ENCODE assay signal across 8 mouse cellular contexts in genomic region chr1:60409928-60410817, GRCm38 (mm10). TPM values are rescaled to one million over a fixed set of nuclear protein-coding genes. Genes with fewer than 3 reads are reported as not detected.
A peak's percentile ranks its signal among the peaks of the same experiment; 100 is the strongest.
DNase-seq lines count a peak whose midpoint lies in the region; ATAC-seq and TF ChIP-seq lines count a peak whose summit lies in the region.

No protein-coding gene starts in this region.

- peak overlapping the region; percentile 94 for H3K4me3 ChIP-seq in forebrain, embryonic 10.5 days
- peak overlapping the region; percentile 97 for H3K4me3 ChIP-seq in hindbrain, embryonic 12.5 days

- H3K9ac ChIP-seq in hindbrain, embryonic 12.5 days = peak overlapping the region; percentile 96

- no peak for TF ChIP-seq CTCF in brain, embryonic 14.5 days (IDR thresholded peaks at IDR 0.05; ENCODE audit: borderline replicate concordance, extremely low read depth, insufficient read depth, insufficient read length)

- H3K27ac ChIP-seq in forebrain, embryonic 10.5 days = peak overlapping the region; percentile 99
- peak overlapping the region; percentile 99 for H3K27ac ChIP-seq in hindbrain, embryonic 12.5 days

- DNase-seq in layer of hippocampus, adult 18-20 months (ENCODE audit: low spot score in 2 of 2) = peak; percentile 13 to 67
- no peak for DNase-seq in layer of hippocampus, adult 9-10 months (ENCODE audit: low spot score)
- peak; percentile 62 for DNase-seq in brain, embryonic 14.5 days (ENCODE audit: low read depth)
- peak; percentile 50 for DNase-seq in forebrain, embryonic 10.5 days (ENCODE audit: extremely low spot score, low spot score)
- DNase-seq in left cerebral cortex, postnatal 10 days (ENCODE audit: extremely low spot score in 1 of 2, low spot score in 2 of 2) = peak; percentile 43 to 81
- peak; percentile 16 to 67 for DNase-seq in spleen, postnatal 4 days (ENCODE audit: low spot score in 2 of 2)

- H3K27me3 ChIP-seq in forebrain, embryonic 10.5 days (ENCODE audit: poor library complexity, severe bottlenecking) = no peaks in the 10 kb centered on the region
- no peaks in the 10 kb centered on the region for H3K27me3 ChIP-seq in hindbrain, embryonic 12.5 days

- H3K9me3 ChIP-seq in forebrain, embryonic 10.5 days = no peaks in the 10 kb centered on the region
- no peaks in the 10 kb centered on the region for H3K9me3 ChIP-seq in hindbrain, embryonic 12.5 days (replicated peaks)

- TF ChIP-seq POLR2A in brain, embryonic 14.5 days (IDR thresholded peaks at IDR 0.05; ENCODE audit: borderline replicate concordance, extremely low read depth, insufficient read depth, insufficient read length, poor library complexity, severe bottlenecking) = 0 out of 2 replicates have a peak, but pooled peaks have one; percentile 10

- under 1% methylated on average over 53 of the region's 54 CpGs for WGBS in forebrain, embryonic 10.5 days
- 1% methylated on average over 39 of the region's 54 CpGs for WGBS in hindbrain, embryonic 12.5 days

- ATAC-seq in hindbrain, embryonic 12.5 days (ENCODE audit: low FRiP score) = peak; percentile 87
- ATAC-seq in megakaryocyte, adult 5-6 weeks (ENCODE audit: poor library complexity, severe bottlenecking) = peak; percentile 39

- peak overlapping the region; percentile 46 for H3K4me2 ChIP-seq in hindbrain, embryonic 12.5 days (replicated peaks)

- intact Hi-C loops in left cerebral cortex, postnatal 10 days (cut with DNase I) = loop anchor here (5.0 kb wide), 1 partner anchor 68 kb away; the partner anchor contains the start of gene Cyp20a1

- H3K4me1 ChIP-seq in forebrain, embryonic 10.5 days = peaks cover 39% of the 10 kb centered on the region
- H3K4me1 ChIP-seq in hindbrain, embryonic 12.5 days = peaks cover 9% of the 10 kb centered on the region

- H3K36me3 ChIP-seq in forebrain, embryonic 10.5 days (replicated peaks) = peaks cover 8% of the 10 kb centered on the region
- H3K36me3 ChIP-seq in hindbrain, embryonic 12.5 days = no peaks in the 10 kb centered on the region

RNA-seq across cellular contexts. Expression of gene Abi2, which starts 0.8 kb away (rescaled TPM):
- 100 to 1,000 TPM; 363 to 372 TPM for total RNA-seq in layer of hippocampus, adult 18-20 months (2021)
- polyA plus RNA-seq in brain, embryonic 14.5 days (2012; rRNA removed) = 65.4 and 89.2 TPM in 2 replicates
- polyA plus RNA-seq in forebrain, embryonic 10.5 days (2016; fragmentation: Nextera tagmentation; extraction: Ambion mirVana) = 50.6 and 54.5 TPM in 2 replicates
- polyA plus RNA-seq in hindbrain, embryonic 12.5 days (2016; fragmentation: Nextera tagmentation; extraction: Ambion mirVana) = 68.3 and 77.8 TPM in 2 replicates
- 100 to 1,000 TPM; 446 to 493 TPM for total RNA-seq in left cerebral cortex, postnatal 10 days (2021)
- 12.2 and 12.6 TPM in 2 replicates for total RNA-seq in megakaryocyte, adult 5-6 weeks (2015)
- total RNA-seq in megakaryocyte, adult 5-6 weeks (2017) = 8.0 and 9.6 TPM in 2 replicates

Comparison
In these comparisons a context has a peak if more than half of its experiments do, and no peak if none do; other contexts are left out.
1. RNA of gene Abi2, which starts 0.8 kb away (total RNA-seq): 446 to 493 TPM in left cerebral cortex, postnatal 10 days and 363 to 372 TPM in layer of hippocampus, adult 18-20 months; 8.0 to 12.6 TPM in megakaryocyte, adult 5-6 weeks; every median in the first group is over 10 times any median in the second.